ENCODE assay signal across 31 mouse cellular contexts in genomic region chr17:72993134-72993533, GRCm38 (mm10).
"Had no signal": no experiment of that assay in that cellular context is flagged by ENCODE, and none has a peak within 500 bp of the region (broad histone marks: within the 10 kb centered on the region; RNA-seq: fewer than 3 reads in every experiment).

No protein-coding gene starts in this region.

- H3K36me3 ChIP-seq: limb, embryonic 10.5 days; limb, embryonic 12.5 days; limb, embryonic 13.5 days; limb, embryonic 15.5 days; liver, embryonic 12.5 days; liver, embryonic 13.5 days; liver, embryonic 15.5 days; lung, embryonic 15.5 days; midbrain, embryonic 10.5 days; midbrain, embryonic 12.5 days; midbrain, embryonic 13.5 days; midbrain, embryonic 15.5 days had no signal

- H3K4me2 ChIP-seq: limb, embryonic 12.5 days; limb, embryonic 13.5 days; limb, embryonic 15.5 days; liver, embryonic 11.5 days; liver, embryonic 12.5 days; liver, embryonic 13.5 days; liver, embryonic 15.5 days; lung, embryonic 14.5 days; lung, embryonic 15.5 days; midbrain, embryonic 11.5 days; midbrain, embryonic 12.5 days; midbrain, embryonic 13.5 days; midbrain, embryonic 15.5 days had no signal

- ATAC-seq: liver, embryonic 12.5 days; liver, postnatal 0 days; lung, postnatal 0 days; midbrain, embryonic 13.5 days; midbrain, embryonic 15.5 days; midbrain, embryonic 16.5 days had no signal

- H3K27ac ChIP-seq: left cerebral cortex, adult 2 months; limb, embryonic 10.5 days; limb, embryonic 12.5 days; limb, embryonic 13.5 days; limb, embryonic 15.5 days; liver, embryonic 12.5 days; liver, embryonic 13.5 days; liver, embryonic 14.5 days; liver, embryonic 15.5 days; lung, embryonic 15.5 days; macrophage; midbrain, embryonic 10.5 days; midbrain, embryonic 12.5 days; midbrain, embryonic 13.5 days; midbrain, embryonic 15.5 days had no signal

- DNase-seq: left cerebral cortex, postnatal 4 days; liver; liver, embryonic 13.5 days; liver, postnatal 0 days; lung, adult 18-20 months; lung, adult 2 months; lung, embryonic 14.5 days; lung, postnatal 10 days; lung, postnatal 14 days; lung, postnatal 36 days; lung, postnatal 4 days; midbrain, embryonic 14.5 days had no signal

- H3K27me3 ChIP-seq: limb, embryonic 12.5 days; limb, embryonic 13.5 days; limb, embryonic 15.5 days; liver, embryonic 12.5 days; liver, embryonic 13.5 days; liver, embryonic 15.5 days; lung, embryonic 15.5 days; midbrain, embryonic 12.5 days; midbrain, embryonic 13.5 days; midbrain, embryonic 15.5 days had no signal

- H3K9ac ChIP-seq: limb, embryonic 12.5 days; limb, embryonic 13.5 days; limb, embryonic 15.5 days; liver, embryonic 12.5 days; liver, embryonic 13.5 days; liver, embryonic 14.5 days; liver, embryonic 15.5 days; liver, postnatal 0 days; lung, embryonic 14.5 days; lung, embryonic 15.5 days; midbrain, embryonic 12.5 days; midbrain, embryonic 13.5 days; midbrain, embryonic 15.5 days had no signal

- H3K4me1 ChIP-seq: liver, embryonic 13.5 days; liver, embryonic 15.5 days had no signal

- H3K4me3 ChIP-seq: left cerebral cortex, adult 2 months; limb, embryonic 10.5 days; limb, embryonic 12.5 days; limb, embryonic 13.5 days; limb, embryonic 15.5 days; liver, embryonic 12.5 days; liver, embryonic 13.5 days; liver, embryonic 15.5 days; lung, embryonic 15.5 days; megakaryocyte, embryonic 14.5 days; midbrain, embryonic 10.5 days; midbrain, embryonic 12.5 days; midbrain, embryonic 13.5 days; midbrain, embryonic 15.5 days had no signal

- H3K9me3 ChIP-seq: limb, embryonic 10.5 days; limb, embryonic 12.5 days; limb, embryonic 13.5 days; limb, embryonic 15.5 days; liver, embryonic 12.5 days; liver, embryonic 13.5 days; liver, embryonic 15.5 days; lung, embryonic 15.5 days; megakaryocyte, embryonic 14.5 days; midbrain, embryonic 10.5 days; midbrain, embryonic 12.5 days; midbrain, embryonic 13.5 days; midbrain, embryonic 15.5 days had no signal
